Mouse (Mus musculus): ENCODE data around the gene Tax1bp3. TPM values are rescaled to one million over a fixed set of nuclear protein-coding genes. Genes with fewer than 3 reads are reported as not detected.

Gene Tax1bp3
- polyA plus RNA-seq, 1 experiment, result 86.5 TPM

- TF ChIP-seq CTCF (conservative IDR thresholded peaks at IDR 0.05; ENCODE audit: insufficient read depth, insufficient read length, low read depth, low read length) (no peak), POLR2A (IDR thresholded peaks at IDR 0.05; ENCODE audit: low read depth, low read length) (no peak)
- H3K27me3 ChIP-seq (replicated peaks; ENCODE audit: control insufficient read depth, insufficient read depth, low read length), result no peaks in the 10 kb centered on the region
- no peaks in the 10 kb centered on the region for H3K4me1 ChIP-seq (ENCODE audit: control insufficient read depth, insufficient read depth, low read length)
- WGBS, result 60% methylated on average over 6 of the region's 6 CpGs
- no peak for DNase-seq
- no peak overlapping the region for H3K27ac ChIP-seq (ENCODE audit: insufficient read depth, low read depth, low read length)
- no peak overlapping the region for H3K4me3 ChIP-seq (ENCODE audit: insufficient read depth, low read depth, low read length)
- H3K36me3 ChIP-seq (ENCODE audit: control insufficient read depth, insufficient read depth, low read length), result no peaks in the 10 kb centered on the region; the same call in 1 of the 2 replicates
Observed at GRCm38 (mm10) chr11:73193047-73193446, 16.2 kb downstream of the Tax1bp3 start.

GRCm38 (mm10) chr11:73194444-73194843 is 17.6 kb downstream of the Tax1bp3 start:
- no peak for DNase-seq
- 73% methylated on average over 2 of the region's 2 CpGs for WGBS

DNA sequence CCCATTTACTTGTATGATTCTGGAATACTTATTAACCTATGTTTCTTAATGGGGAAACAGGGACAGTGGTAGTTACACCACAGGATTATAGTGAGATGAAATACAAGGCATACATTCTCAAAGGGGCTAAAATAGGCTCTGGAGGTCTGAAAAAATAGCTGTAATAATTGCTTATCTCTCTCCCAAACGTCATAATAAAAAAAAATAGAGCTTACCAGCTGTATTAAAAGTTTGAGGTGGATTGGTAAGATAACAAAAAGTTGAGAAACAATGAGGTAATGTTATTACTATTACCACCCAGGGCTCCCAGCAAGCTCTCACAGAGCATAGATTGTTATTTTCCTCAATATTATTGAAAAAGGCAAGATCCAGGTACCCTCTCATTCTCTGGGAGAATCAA is 21.3 kb downstream of the Tax1bp3 start:
- no peaks in the 10 kb centered on the region for H3K36me3 ChIP-seq (ENCODE audit: control insufficient read depth, insufficient read depth, low read length)
- no peaks in the 10 kb centered on the region for H3K27me3 ChIP-seq (replicated peaks; ENCODE audit: control insufficient read depth, insufficient read depth, low read length)
- no peak for DNase-seq
- WGBS, result 11% methylated on average over 1 of the region's 1 CpGs
- H3K27ac ChIP-seq (ENCODE audit: insufficient read depth, low read depth, low read length), result no peak overlapping the region
- TF ChIP-seq POLR2A (IDR thresholded peaks at IDR 0.05; ENCODE audit: low read depth, low read length), result no peak
- TF ChIP-seq CTCF (conservative IDR thresholded peaks at IDR 0.05; ENCODE audit: insufficient read depth, insufficient read length, low read depth, low read length), result no peak
- H3K4me1 ChIP-seq (ENCODE audit: control insufficient read depth, insufficient read depth, low read length), result peaks cover 8% of the 10 kb centered on the region; the same call in 1 of the 2 replicates
- peak overlapping the region; percentile 72 for H3K4me3 ChIP-seq (ENCODE audit: insufficient read depth, low read depth, low read length)

More at GRCm38 (mm10) chr11:73194444-73194843, 17.6 kb downstream of the Tax1bp3 start:
- Histone ChIP-seq H3K27me3 (replicated peaks; ENCODE audit: control insufficient read depth, insufficient read depth, low read length) (no peaks in the 10 kb centered on the region), H3K4me1 (ENCODE audit: control insufficient read depth, insufficient read depth, low read length) (no peaks in the 10 kb centered on the region), H3K36me3 (ENCODE audit: control insufficient read depth, insufficient read depth, low read length) (no peaks in the 10 kb centered on the region; the same call in 1 of the 2 replicates), H3K4me3 (ENCODE audit: insufficient read depth, low read depth, low read length) (no peak overlapping the region), H3K27ac (ENCODE audit: insufficient read depth, low read depth, low read length) (no peak overlapping the region)
- TF ChIP-seq CTCF (conservative IDR thresholded peaks at IDR 0.05; ENCODE audit: insufficient read depth, insufficient read length, low read depth, low read length) (no peak), POLR2A (IDR thresholded peaks at IDR 0.05; ENCODE audit: low read depth, low read length) (no peak)

DNA sequence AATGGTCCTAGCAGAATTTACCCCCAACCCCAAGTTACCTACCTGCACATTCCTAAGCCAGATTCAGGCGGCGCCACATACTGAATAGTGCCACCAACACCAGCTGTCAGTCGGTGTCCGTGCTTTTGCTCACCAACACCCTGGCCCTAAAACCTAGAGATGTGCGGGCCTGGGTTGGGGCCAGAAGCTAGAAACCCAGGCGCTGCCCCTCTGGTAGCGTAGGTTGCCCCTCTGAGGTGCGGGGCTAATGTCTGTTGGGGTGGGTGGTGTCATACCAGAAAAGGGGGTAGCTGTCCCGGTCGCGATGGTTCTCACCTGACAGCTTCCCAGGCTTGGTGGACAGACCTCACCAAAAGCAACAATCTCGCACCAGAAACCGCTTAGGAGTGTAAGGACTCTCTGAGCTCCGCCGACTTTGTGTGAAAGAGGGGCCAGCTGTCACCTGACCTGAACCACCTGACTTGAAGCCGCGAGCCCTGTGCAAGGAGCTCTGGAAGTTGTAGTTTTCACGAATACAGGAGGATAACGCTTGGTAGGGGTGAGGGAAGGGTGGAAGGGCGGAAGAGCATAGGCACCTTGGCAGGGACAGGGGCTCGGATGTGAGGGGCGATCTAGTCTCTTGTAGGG is 21.8 kb downstream of the Tax1bp3 start, which contains the start of gene Ctns:
Gene Ctns, minus strand, starts transcription at position 440 of the 627 bp plus-strand sequence.
- H3K27me3 ChIP-seq (replicated peaks; ENCODE audit: control insufficient read depth, insufficient read depth, low read length), result no peaks in the 10 kb centered on the region
- peak; percentile 95 for DNase-seq
- peak within 1 kb of the TSS; percentile 83 for H3K27ac ChIP-seq (ENCODE audit: insufficient read depth, low read depth, low read length)
- TF ChIP-seq CTCF (conservative IDR thresholded peaks at IDR 0.05; ENCODE audit: insufficient read depth, insufficient read length, low read depth, low read length) (no peak), POLR2A (IDR thresholded peaks at IDR 0.05; ENCODE audit: low read depth, low read length) (no peak)
- H3K4me1 ChIP-seq (ENCODE audit: control insufficient read depth, insufficient read depth, low read length), result peaks cover 8% of the 10 kb centered on the region; the same call in 1 of the 2 replicates
- peak within 1 kb of the TSS; percentile 85 for H3K4me3 ChIP-seq (ENCODE audit: insufficient read depth, low read depth, low read length)
- H3K36me3 ChIP-seq (ENCODE audit: control insufficient read depth, insufficient read depth, low read length), result no peaks in the 10 kb centered on the region
- under 1% methylated on average over 22 of the region's 22 CpGs for WGBS

DNA sequence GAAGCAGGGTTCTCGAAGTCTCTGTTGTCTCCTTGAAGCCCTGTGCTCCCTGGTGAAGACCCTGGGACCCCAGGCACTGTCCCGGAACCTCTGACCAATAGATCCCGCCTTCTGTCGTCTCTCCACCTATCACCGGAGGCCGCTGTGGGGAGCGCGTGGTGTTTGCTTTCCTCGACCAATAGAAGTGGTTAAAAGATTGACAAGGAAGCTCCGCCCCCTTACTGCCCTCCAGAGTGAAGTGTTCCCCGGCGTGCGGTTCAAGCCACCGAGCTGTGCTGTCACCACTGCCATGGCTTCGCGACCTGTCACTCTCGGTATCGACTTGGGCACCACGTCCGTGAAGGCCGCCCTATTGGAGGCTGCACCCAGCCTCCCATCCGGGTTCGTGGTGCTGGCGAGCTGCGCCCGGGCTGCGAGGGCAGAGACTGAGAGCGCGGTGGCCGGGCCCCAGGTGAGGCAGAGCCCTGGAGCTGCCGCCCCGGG is 22.4 kb downstream of the Tax1bp3 start, which contains the start of gene Shpk:
Gene Shpk, plus strand, starts transcription at position 231 of the 483 bp plus-strand sequence.
- H3K36me3 ChIP-seq (ENCODE audit: control insufficient read depth, insufficient read depth, low read length), result no peaks in the 10 kb centered on the region
- peaks cover 8% of the 10 kb centered on the region; the same call in 1 of the 2 replicates for H3K4me1 ChIP-seq (ENCODE audit: control insufficient read depth, insufficient read depth, low read length)
- no peaks in the 10 kb centered on the region for H3K27me3 ChIP-seq (replicated peaks; ENCODE audit: control insufficient read depth, insufficient read depth, low read length)
- TF ChIP-seq POLR2A (IDR thresholded peaks at IDR 0.05; ENCODE audit: low read depth, low read length) (peak; percentile 60), CTCF (conservative IDR thresholded peaks at IDR 0.05; ENCODE audit: insufficient read depth, insufficient read length, low read depth, low read length) (no peak)
- under 1% methylated on average over 32 of the region's 32 CpGs for WGBS
- peak; percentile 98 for DNase-seq
- H3K4me3 ChIP-seq (ENCODE audit: insufficient read depth, low read depth, low read length), result peak within 1 kb of the TSS; percentile 85
- peak within 1 kb of the TSS; percentile 83 for H3K27ac ChIP-seq (ENCODE audit: insufficient read depth, low read depth, low read length)

DNA sequence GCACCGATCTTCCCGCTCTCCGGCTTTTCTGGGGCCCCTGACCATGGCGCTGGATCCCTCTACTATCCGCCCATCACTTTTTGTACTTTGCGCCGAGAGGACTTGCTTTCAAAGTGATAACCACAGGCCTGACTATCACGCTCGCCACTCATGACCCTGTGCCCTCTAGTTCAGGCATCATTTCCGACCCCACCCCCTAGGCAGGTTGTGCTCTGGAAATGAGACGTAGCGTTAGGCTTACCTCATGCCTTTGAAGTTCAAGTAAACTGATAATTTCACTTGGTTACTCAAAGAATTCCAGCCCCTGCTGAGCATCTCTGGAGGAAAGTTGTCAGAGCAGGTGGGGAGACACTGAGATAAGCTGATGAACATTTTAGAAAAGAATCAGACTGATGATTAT is 23.0 kb downstream of the Tax1bp3 start:
- peak; percentile 51 for DNase-seq
- H3K27me3 ChIP-seq (replicated peaks; ENCODE audit: control insufficient read depth, insufficient read depth, low read length), result no peaks in the 10 kb centered on the region
- peaks cover 8% of the 10 kb centered on the region; the same call in 1 of the 2 replicates for H3K4me1 ChIP-seq (ENCODE audit: control insufficient read depth, insufficient read depth, low read length)
- TF ChIP-seq CTCF (conservative IDR thresholded peaks at IDR 0.05; ENCODE audit: insufficient read depth, insufficient read length, low read depth, low read length), result no peak
- TF ChIP-seq POLR2A (IDR thresholded peaks at IDR 0.05; ENCODE audit: low read depth, low read length), result no peak
- peak overlapping the region; percentile 85 for H3K4me3 ChIP-seq (ENCODE audit: insufficient read depth, low read depth, low read length)
- 3% methylated on average over 12 of the region's 12 CpGs for WGBS
- H3K36me3 ChIP-seq (ENCODE audit: control insufficient read depth, insufficient read depth, low read length), result no peaks in the 10 kb centered on the region
- peak overlapping the region; percentile 33; the same call in 1 of the 2 replicates for H3K27ac ChIP-seq (ENCODE audit: insufficient read depth, low read depth, low read length)

DNA sequence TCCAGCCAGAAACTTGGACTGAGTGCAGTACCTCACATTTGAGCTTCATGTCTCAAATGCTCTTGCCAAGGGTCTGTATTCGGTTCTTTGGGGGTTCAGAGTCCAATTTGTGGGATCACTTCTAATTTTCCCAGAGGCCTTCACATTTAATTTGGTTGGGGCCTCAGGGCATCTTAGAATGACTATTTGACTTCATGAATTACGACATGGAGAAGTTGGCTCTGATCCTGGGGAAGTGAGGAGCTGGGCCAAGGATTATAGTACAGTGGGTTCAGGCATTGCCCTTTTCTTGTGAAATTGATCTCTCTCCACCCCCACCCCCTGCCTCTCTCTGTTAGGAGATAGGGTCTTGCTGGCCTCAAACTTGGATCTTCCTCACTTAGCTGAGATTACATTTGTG is 24.1 kb downstream of the Tax1bp3 start:
- Histone ChIP-seq H3K27ac (ENCODE audit: insufficient read depth, low read depth, low read length) (no peak overlapping the region), H3K36me3 (ENCODE audit: control insufficient read depth, insufficient read depth, low read length) (no peaks in the 10 kb centered on the region), H3K27me3 (replicated peaks; ENCODE audit: control insufficient read depth, insufficient read depth, low read length) (no peaks in the 10 kb centered on the region), H3K4me1 (ENCODE audit: control insufficient read depth, insufficient read depth, low read length) (peaks cover 8% of the 10 kb centered on the region; the same call in 1 of the 2 replicates), H3K4me3 (ENCODE audit: insufficient read depth, low read depth, low read length) (no peak overlapping the region)
- WGBS, result 38% methylated on average over 2 of the region's 2 CpGs
- no peak for TF ChIP-seq POLR2A (IDR thresholded peaks at IDR 0.05; ENCODE audit: low read depth, low read length)
- no peak for TF ChIP-seq CTCF (conservative IDR thresholded peaks at IDR 0.05; ENCODE audit: insufficient read depth, insufficient read length, low read depth, low read length)
- peak; percentile 59 for DNase-seq

Data from kidney, adult 2 months (tissue).